Mouse (Mus musculus) heart, postnatal 4 days (tissue): Measurements from ENCODE around the gene Gm28778. TPM values are rescaled to one million over a fixed set of nuclear protein-coding genes. Genes with fewer than 3 reads are reported as not detected.
"Not testable (repeated sequence)": the region's sequence is repeated elsewhere in the genome, so short reads cannot be mapped to it uniquely, and the experiment has no call there.

Experiments used
- DNase-seq: peaks from one replicate; pipeline ENCODE4 v3.0.0; 2021
- total RNA-seq, 2 experiments: library from RNA; stranded (reverse); gene quantifications; 2 replicates each; pipeline ENCODE4 v1.2.3; 2021

Gene Gm28778
- not detected for total RNA-seq

DNA sequence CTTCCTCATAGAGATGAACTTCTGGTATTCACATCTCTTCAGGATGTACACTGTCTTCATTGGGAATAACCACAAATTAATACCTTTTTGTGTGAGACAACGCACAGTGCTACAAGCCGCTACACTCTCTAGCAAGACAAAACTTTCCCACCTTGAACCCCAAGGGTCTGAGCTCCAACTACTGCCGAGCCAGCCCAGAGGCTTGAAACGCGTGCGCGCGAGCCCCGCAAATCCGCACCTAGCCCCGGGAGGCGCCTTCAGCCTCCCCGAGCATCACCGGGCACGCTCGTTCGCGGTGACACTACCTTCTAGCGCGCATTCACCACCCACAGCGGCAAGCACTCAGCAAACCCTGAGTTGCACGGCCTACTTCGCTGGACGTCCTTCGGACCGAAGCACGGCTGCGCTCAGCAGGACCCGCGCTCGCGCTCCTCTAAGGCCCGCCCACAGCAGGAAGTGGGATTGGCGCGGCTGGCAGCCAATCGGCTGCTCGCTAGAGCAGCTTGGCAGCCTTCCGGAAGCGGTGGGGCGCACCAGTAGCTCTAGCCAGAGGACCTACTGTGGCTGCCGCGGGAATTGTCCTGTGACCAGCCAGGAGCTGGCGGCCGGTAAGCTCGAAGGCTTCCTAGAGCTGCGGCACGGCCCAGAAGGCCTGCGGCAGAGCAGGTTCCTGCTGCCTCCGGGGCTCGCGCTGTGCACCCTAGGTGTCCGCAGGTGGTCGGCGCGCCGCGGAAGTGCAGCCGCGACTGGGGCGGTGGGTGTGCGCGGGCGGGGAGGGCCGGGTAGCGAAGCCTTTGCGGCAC is at the start of gene Gm28778, which contains the start of the genes Pms1 and Ormdl1:
TSS of gene Gm28778 (plus strand) at position 531 of the 803 bp plus-strand sequence.
TSS of gene Pms1 (minus strand) at position 438 of the 803 bp plus-strand sequence.
TSS of gene Ormdl1 (plus strand) at position 515 of the 803 bp plus-strand sequence.
- DNase-seq: peak; percentile 97

DNA sequence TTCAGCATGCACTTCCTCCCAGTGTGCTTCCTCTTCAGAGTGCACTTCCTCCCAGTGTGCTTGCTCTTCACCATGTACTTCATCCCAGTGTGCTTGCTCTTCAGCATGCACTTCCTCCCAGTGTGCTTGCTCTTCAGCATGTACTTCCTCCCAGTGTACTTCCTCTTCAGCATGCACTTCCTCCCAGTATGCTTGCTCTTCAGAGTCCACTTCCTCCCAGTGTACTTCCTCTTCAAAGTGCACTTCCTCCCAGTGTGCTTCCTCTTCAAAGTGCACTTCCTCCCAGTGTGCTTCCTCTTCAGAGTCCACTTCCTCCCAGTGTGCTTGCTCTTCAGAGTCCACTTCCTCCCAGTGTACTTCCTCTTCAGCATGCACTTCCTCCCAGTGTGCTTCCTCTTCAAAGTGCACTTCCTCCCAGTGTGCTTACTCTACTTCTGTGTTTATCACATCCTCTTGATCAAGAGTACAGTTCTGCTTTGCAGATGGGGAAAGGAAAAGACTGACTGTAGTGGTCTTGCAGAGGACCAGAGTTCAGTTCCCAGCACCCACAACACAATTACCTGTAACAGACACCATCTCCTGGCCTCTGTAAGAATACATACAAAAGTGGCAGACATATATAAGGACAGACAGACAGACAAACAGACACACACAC is 31.8 kb upstream of the Gm28778 start:
- DNase-seq: not testable (repeated sequence)

DNA sequence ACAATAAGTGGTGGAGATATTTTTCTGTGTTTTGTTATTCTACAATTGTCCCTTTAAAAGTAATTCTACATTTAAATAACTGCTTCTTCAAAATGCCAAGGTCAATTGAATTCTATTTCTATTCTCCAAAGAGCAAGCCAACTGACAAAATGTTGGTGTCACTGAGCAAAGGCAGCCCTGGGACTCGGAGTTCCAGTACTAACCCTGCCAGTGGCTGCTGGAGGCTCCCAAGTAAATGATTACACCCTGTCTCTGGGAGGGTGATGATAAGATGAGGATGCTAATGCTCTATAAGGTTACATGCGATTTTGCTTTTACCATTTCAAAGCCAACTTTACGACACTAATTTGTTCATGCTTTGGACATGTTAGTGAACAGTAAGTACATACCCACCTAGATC is 27.0 kb upstream of the Gm28778 start:
- DNase-seq: no peak

DNA sequence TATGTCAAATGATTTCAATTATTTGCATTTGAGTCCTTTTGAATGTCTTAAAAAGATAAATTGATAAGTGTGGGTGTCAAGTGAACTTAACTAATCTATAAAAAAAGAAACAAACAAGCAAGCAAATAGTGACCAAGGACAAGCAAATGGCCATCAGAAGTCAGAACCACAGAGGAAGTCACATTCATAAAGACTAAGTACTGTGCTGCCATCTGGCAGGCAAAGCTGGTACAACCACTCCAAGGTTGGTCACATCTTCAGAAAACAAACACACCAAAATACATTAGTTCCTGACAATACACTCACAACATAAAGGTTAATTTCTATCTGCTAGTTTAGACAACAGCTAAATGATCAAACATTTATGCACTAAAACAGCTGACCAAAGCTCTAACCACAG is 24.3 kb upstream of the Gm28778 start:
- DNase-seq: peak; percentile 50

DNA sequence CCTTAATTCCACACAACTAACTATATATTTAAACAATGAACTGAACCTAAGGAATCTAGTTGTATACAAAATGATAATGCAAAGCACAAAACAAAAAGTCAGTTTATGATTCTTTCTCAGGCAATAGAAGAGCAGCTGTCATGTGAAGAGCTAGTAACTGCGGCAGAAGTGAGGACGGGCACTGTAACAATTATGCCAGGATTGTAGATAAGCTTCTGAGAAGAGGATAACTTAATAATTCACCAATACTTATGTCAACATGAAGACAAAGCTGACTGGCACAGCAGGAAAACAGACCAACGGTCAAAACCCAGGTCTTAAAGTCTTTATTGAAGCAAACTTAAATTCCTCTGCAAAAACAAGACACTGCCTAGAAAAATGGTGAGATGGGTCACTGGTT is 5.7 kb upstream of the Gm28778 start:
- DNase-seq: no peak

DNA sequence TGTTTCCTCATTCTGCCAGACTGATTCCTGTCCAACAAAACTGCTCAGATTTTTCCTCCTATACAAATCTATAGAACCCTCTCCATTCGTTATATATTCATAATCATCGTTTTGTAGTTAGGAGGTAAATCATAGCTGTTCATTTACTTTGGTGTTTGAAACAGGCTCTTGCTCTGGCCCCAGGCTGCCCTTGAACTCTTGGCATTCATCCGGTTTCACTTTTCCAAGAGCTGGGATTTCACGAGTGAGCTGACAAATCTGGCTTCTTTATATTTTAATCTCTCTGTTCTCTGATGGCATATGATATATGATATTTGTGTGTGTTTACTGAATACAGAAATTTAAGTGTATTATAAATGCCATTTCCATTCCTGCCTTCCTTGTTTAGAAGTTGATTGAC is 3.6 kb downstream of the Gm28778 start:
- DNase-seq: no peak

DNA sequence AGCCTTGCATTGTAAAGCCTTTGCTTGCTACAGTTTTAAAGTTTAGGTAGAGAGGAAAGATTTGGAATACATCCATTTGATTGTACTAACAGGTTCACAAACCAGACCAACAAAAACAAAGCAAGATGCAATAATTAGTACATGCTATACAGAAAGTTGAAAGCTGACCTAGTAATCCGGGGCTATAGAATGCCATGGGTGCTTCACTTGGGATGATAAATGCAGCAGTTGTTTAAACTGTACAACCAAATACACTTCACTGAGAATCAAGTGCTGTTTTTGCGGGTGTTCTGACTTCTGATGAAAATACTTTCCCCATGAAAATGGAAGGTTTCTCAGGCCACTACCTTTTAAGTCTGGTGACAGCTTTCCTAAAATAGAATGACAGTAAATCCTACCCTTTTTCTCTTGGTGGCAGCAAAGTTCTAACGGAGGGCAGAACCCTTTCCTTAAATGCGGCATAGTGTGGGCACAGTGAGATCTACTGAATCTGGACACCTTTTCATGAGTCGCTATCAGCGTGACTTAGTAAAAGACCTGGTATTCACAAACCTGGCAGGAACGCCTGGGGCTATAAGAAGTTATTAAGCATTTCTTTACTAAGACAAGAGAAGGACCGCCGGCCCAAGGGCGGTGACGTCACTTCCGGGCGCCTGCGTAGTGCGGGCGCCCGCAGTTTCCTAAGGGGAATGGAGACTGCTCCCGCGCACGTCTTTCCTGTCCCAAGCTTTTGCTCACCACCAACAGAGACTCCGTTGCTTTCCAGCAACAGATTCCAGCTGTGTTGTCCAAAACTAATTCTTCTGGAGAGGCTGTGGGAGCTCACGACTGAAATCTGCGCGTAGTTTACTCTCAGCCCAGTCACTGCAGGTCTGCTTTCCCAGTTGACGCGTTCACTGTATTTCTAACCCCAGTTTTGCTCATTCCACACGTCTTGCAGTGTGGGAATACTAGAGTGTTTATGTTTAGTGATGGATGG is 16.4 kb downstream of the Gm28778 start, which contains the start of gene Osgepl1:
TSS of gene Osgepl1 (plus strand) at position 636 of the 979 bp plus-strand sequence.
- peak; percentile 88 for DNase-seq

DNA sequence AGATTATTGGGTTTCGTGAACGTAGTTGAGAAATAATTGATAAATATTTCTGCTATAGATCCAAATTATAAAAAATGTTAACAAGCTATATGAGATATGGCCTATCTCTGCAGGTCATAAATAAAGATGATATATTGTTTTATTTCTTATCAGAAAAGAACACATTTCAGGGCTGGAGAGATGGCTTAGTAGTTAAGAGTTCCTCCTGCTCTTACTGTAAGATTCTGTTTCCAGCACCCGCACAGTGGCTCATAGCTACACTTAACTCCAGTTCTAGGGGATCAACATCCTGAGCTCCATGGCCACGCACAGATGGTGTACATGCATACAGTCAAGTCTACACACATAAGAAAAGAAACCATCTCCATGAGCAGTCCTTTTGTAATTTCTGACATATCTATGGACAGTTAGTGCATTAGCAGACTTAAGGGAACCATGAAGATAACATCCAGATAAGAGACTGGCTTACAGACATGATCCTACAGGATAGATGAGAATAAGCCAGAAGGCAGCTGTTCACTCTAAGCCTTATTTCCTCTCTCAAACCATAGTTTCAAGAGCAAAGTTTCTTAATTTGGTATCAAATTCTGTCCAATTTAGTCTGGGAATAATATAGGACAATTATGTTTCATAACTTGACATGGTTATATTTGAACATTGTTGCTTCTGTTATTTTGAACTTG is 24.9 kb downstream of the Gm28778 start:
- no peak for DNase-seq

DNA sequence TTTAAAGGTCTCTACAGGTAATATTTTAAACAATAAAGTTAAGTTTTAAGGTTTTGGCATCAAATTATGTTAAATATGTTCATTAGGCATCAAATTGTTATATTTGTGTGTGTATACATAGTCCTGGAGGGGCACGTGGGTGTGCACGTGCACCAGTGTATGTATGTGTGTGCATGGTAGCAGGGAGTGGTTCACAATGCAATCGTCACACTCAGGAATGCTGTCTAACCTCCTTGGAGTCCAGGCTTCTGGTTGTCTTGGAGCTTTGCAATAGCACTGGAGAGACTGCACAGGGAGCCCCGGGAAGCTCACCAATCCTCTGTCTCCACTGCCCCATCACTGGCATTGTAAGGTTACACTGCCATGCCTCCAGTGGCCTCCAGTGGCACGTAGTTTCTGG is 26.3 kb downstream of the Gm28778 start:
- no peak for DNase-seq

DNA sequence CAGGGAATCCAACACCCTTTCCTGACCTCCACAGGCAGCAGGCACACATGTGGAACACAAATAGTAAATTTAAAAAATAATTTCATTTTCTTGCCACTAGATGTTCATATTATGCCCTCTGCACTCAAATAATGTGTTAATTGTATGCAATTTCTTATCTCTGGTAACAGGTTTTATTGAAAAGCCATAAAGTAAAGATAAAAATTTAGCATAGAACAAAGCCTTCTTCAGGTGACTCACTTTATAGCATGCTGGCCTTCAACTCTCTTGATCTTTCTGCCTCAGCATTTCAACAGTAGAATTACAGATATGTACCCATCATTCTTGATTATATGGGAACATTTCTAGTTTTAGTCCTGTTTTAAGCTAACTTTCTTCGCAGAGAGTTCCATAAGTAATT is 27.4 kb downstream of the Gm28778 start:
- no peak for DNase-seq

DNA sequence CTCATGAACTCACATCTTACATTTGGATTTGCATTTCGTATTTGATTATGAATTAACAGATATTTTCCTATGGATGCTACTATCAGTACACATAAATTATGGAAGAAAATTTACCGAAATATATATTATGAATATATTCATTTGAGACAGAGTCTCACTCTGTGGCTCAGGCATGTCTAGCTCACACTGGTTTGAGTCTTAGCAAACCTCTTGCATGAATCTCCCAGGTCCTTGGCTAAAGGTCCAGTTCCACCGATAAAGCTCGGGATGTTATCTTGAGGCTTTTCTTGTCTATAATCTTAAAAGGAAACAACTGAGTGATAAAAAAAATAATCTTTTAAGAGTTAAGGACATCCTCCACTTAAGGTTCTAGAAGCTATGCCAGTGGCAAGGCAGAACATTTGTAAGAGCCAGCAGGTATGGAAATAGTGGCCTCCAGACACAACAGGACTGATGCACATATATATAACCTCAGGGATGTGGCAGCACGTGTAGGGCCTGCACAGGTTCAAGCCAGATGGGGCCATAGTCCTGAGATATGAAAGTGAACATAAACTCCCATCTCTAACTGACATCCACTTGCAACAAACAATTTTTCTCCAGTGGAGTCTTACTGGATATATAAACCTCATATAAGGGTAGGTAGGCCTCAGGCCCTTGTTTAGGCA is 28.1 kb downstream of the Gm28778 start:
- DNase-seq: no peak

DNA sequence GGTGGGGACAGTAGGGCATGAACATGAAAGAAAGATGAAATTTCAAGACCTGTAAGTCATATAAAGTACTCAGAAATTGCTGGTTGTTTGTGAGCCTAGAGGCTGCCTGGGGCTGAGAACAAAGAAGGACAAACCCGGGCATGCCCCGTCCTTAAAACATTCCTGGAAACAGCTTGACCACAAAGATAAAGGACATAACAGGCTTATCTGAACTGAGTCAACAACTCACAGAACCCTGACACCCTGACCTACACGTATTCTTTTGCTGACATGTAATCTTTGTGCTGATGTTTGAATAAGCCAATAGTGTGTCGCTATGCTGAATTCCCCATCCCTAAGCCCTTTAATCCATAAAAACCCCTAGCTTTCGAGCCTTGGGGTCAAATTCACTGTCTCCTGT is 36.6 kb downstream of the Gm28778 start:
- not testable (repeated sequence) for DNase-seq

DNA sequence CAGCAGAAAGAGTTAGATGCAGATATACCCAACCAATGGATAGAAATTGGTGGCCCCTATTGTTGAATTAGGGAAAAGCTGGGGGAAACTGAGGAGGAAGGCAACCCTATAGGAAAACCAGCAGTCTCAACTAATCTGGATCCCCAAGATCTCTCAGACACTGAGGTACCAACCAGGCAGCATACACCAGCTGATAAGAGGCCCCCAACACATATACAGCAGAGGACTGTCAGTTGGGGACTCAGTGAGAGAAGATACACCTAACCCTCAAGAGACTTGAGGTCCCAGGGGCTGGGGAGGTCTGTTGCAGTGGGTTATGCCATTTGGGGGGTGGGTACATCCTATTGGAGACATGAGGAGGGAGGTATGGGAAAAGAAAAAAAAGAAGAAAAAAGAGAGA is 38.6 kb downstream of the Gm28778 start:
- DNase-seq: no peak

DNA sequence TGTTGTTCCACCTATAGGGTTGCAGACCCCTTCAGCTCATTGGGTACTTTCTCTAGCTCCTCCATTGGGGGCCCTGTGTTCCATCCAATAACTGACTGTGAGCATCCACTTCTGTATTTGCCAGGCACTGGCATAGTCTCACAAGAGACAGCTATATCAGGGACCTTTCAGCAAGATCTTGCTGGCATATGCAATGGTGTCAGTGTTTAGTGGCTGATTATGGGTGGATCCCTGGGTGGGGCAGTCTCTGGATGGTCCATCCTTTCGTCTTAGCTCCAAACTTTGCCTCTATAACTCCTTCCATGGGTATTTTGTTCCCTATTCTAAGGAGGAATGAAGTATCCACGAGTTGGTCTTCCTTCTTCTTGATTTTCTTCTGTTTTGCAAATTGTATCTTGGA is 40.5 kb downstream of the Gm28778 start:
- not testable (repeated sequence) for DNase-seq

DNA sequence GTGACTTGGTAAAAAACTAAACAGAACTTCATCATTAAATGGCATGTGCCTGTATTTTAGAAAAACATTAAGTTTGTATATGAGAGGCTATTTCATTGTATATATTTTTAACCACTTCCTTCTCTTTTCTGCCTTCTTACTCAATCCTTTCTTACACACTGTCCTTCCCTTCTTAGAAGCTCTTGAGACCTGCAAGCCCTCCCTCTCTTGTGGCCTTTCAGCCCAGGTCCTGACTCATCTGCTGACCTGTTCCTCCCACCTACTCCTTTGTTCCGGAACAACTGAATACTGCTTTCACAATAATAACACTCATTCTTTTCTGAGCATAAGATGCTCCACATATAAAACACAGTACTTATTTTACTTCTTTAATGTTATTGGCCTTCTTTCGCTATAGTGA is 44.2 kb downstream of the Gm28778 start:
- no peak for DNase-seq

DNA sequence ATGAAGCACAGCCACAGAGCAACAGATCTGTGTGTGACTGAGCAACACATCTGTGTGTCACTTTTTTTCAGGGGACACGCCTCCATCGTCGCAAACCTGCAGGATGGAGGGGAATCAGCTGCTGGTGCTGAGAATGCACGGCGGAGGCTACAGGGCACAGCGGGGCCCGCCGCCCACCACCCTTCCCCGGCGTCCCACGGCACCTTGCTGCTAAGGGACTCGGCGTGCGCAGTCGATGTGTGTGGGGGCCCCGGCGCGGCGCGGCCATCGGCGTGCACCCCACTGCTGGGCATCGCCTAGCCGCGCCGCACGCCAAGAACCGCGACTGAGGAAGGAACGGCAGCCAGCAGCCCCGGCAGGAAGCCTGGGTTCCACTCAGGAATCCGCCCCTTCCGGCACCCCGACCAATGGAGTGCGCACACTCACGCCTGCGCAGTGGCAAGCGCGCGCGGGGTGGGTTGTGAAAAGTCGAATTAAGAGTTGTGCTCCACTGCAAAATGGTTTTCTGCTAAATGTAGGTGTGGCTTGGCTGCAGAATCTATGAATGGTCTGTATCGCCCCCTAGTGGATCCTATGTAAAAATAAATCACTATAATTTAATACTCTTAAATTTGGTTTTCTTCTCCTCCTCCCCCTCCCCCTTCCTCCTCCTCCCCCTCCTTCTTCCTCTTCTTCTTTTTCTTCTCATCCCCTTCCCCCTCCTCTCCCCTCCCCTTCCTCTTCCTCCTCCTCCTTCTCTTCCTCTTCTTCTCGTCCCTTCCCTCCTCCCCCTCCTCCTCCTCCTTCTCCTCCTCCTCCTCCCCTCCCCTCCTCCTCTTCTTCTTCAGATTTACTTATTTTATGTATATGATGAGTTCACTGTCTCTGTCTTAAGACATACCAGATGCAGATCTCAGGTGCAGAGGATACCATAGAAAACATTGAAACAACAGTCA is 55.7 kb downstream of the Gm28778 start, which contains the start of the genes Asdurf, Gm28551 and Asnsd1:
TSS of gene Asdurf (minus strand) at position 293 of the 935 bp plus-strand sequence.
TSS of gene Gm28551 (minus strand) at position 341 of the 935 bp plus-strand sequence.
TSS of gene Asnsd1 (minus strand) at position 426 of the 935 bp plus-strand sequence.
- DNase-seq: peak; percentile 99

DNA sequence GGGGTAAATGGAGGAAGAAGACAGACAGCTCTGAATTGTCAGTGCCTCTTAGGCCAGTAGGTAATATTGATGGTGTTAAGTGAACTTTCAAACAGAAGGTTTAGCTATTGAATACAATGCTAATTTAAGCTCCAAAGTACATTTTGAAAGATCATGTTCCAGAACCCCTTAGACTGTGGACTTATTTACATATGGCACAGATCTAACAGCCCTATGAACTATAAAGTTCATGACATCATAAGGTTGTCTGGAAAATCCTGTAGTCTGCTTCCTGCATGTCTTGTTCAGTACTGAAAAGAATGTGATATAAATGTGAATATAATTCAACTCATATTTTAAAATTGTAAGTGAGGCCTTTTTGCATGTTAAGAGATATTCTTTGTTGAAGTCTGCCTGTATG is 62.1 kb downstream of the Gm28778 start:
- no peak for DNase-seq
